Mouse (Mus musculus): ENCODE measurements around the gene Car12. TPM values are rescaled to one million over a fixed set of nuclear protein-coding genes. Genes with fewer than 3 reads are reported as not detected.

The Car12 gene
- polyA plus RNA-seq, 1 experiment: 5.8 TPM

DNA sequence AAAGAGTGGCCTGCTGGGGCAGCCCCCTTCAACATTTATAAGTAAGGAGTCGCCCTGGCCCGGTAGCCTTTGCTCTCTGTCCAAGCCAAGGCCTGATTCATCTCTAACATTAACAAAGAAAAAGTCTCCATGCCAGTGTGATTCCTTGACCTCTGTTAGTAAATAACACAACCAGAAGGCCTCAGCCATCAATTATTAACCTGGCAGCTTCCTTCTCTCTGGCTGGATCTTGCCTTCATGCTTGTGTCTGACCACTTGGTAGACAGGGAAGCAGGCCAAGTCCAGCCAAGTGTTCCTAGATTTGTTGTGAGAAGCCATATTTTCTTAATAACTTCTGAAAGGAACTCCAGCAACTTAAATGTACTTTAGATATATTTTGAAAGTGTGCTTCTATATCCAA lies 23.1 kb downstream of the Car12 start:
- Histone ChIP-seq H3K9me3 (replicated peaks; ENCODE audit: control insufficient read depth, insufficient read depth, low read length, poor library complexity, severe bottlenecking) (no peaks in the 10 kb centered on the region), H3K27ac (ENCODE audit: insufficient read depth, low read length) (no peak overlapping the region), H3K4me1 (ENCODE audit: control insufficient read depth, insufficient read depth, low read length) (no peaks in the 10 kb centered on the region), H3K4me3 (ENCODE audit: low read depth, low read length) (no peak overlapping the region), H3K36me3 (ENCODE audit: control insufficient read depth, insufficient read depth, low read length, poor library complexity, severe bottlenecking) (no peaks in the 10 kb centered on the region), H3K9ac (ENCODE audit: low read depth, poor library complexity, severe bottlenecking) (no peak overlapping the region), H3K27me3 (ENCODE audit: control insufficient read depth, insufficient read depth, low read length, poor library complexity, severe bottlenecking) (no peaks in the 10 kb centered on the region)
- TF ChIP-seq EP300 (IDR thresholded peaks at IDR 0.05; ENCODE audit: insufficient read depth, low read depth, low read length) (no peak), POLR2A (IDR thresholded peaks at IDR 0.05; ENCODE audit: insufficient read depth, low read length) (no peak), CTCF (IDR thresholded peaks at IDR 0.05; ENCODE audit: low read depth, low read length) (no peak)

- Histone ChIP-seq H3K36me3 (ENCODE audit: control insufficient read depth, insufficient read depth, low read length, poor library complexity, severe bottlenecking) (no peaks in the 10 kb centered on the region), H3K27ac (ENCODE audit: insufficient read depth, low read length) (no peak overlapping the region), H3K4me1 (ENCODE audit: control insufficient read depth, insufficient read depth, low read length) (no peaks in the 10 kb centered on the region), H3K4me3 (ENCODE audit: low read depth, low read length) (no peak overlapping the region), H3K27me3 (ENCODE audit: control insufficient read depth, insufficient read depth, low read length, poor library complexity, severe bottlenecking) (no peaks in the 10 kb centered on the region), H3K9me3 (replicated peaks; ENCODE audit: control insufficient read depth, insufficient read depth, low read length, poor library complexity, severe bottlenecking) (no peaks in the 10 kb centered on the region), H3K9ac (ENCODE audit: low read depth, poor library complexity, severe bottlenecking) (no peak overlapping the region)
- TF ChIP-seq EP300 (IDR thresholded peaks at IDR 0.05; ENCODE audit: insufficient read depth, low read depth, low read length) (no peak), CTCF (IDR thresholded peaks at IDR 0.05; ENCODE audit: low read depth, low read length) (no peak), POLR2A (IDR thresholded peaks at IDR 0.05; ENCODE audit: insufficient read depth, low read length) (no peak)
Observed at GRCm38 (mm10) chr9:66739516-66739915, 26.0 kb downstream of the Car12 start.

DNA sequence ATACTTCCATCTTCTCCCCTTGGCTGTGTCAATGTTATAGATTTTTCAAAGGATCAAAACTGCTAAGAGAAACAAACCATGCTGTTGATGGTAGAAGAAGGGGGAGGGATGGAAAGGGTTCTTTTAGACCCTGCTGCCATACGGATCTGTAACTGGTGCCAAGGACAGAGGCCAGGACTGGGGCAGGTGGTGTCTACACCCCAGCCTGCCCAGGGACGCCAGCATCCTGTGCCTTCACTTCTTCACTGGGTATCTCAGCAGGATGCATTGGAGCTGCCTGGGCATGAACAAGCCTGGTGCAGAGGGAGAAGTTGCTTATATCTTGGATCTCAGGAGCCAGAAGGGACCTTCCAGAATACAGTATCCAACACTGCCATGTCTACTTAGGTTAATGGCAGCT lies 31.0 kb downstream of the Car12 start:
- Histone ChIP-seq H3K36me3 (ENCODE audit: control insufficient read depth, insufficient read depth, low read length, poor library complexity, severe bottlenecking) (no peaks in the 10 kb centered on the region), H3K9me3 (replicated peaks; ENCODE audit: control insufficient read depth, insufficient read depth, low read length, poor library complexity, severe bottlenecking) (no peaks in the 10 kb centered on the region), H3K27ac (ENCODE audit: insufficient read depth, low read length) (no peak overlapping the region), H3K4me1 (ENCODE audit: control insufficient read depth, insufficient read depth, low read length) (no peaks in the 10 kb centered on the region), H3K4me3 (ENCODE audit: low read depth, low read length) (no peak overlapping the region), H3K27me3 (ENCODE audit: control insufficient read depth, insufficient read depth, low read length, poor library complexity, severe bottlenecking) (no peaks in the 10 kb centered on the region), H3K9ac (ENCODE audit: low read depth, poor library complexity, severe bottlenecking) (no peak overlapping the region)
- TF ChIP-seq POLR2A (IDR thresholded peaks at IDR 0.05; ENCODE audit: insufficient read depth, low read length) (no peak), EP300 (IDR thresholded peaks at IDR 0.05; ENCODE audit: insufficient read depth, low read depth, low read length) (no peak), CTCF (IDR thresholded peaks at IDR 0.05; ENCODE audit: low read depth, low read length) (no peak)

- Histone ChIP-seq H3K27me3 (ENCODE audit: control insufficient read depth, insufficient read depth, low read length, poor library complexity, severe bottlenecking) (no peaks in the 10 kb centered on the region), H3K4me3 (ENCODE audit: low read depth, low read length) (no peak overlapping the region), H3K9ac (ENCODE audit: low read depth, poor library complexity, severe bottlenecking) (no peak overlapping the region), H3K4me1 (ENCODE audit: control insufficient read depth, insufficient read depth, low read length) (no peaks in the 10 kb centered on the region), H3K27ac (ENCODE audit: insufficient read depth, low read length) (no peak overlapping the region), H3K9me3 (replicated peaks; ENCODE audit: control insufficient read depth, insufficient read depth, low read length, poor library complexity, severe bottlenecking) (no peaks in the 10 kb centered on the region), H3K36me3 (ENCODE audit: control insufficient read depth, insufficient read depth, low read length, poor library complexity, severe bottlenecking) (no peaks in the 10 kb centered on the region)
- TF ChIP-seq CTCF (IDR thresholded peaks at IDR 0.05; ENCODE audit: low read depth, low read length) (no peak), POLR2A (IDR thresholded peaks at IDR 0.05; ENCODE audit: insufficient read depth, low read length) (no peak), EP300 (IDR thresholded peaks at IDR 0.05; ENCODE audit: insufficient read depth, low read depth, low read length) (no peak)
Observed at GRCm38 (mm10) chr9:66748390-66748789, 34.9 kb downstream of the Car12 start.

GRCm38 (mm10) chr9:66752849-66753248 lies 39.4 kb downstream of the Car12 start:
- H3K27me3 ChIP-seq (ENCODE audit: control insufficient read depth, insufficient read depth, low read length, poor library complexity, severe bottlenecking): no peaks in the 10 kb centered on the region
- TF ChIP-seq POLR2A (IDR thresholded peaks at IDR 0.05; ENCODE audit: insufficient read depth, low read length) (no peak), EP300 (IDR thresholded peaks at IDR 0.05; ENCODE audit: insufficient read depth, low read depth, low read length) (no peak), CTCF (IDR thresholded peaks at IDR 0.05; ENCODE audit: low read depth, low read length) (no peak)
- H3K36me3 ChIP-seq (ENCODE audit: control insufficient read depth, insufficient read depth, low read length, poor library complexity, severe bottlenecking): no peaks in the 10 kb centered on the region
- H3K9me3 ChIP-seq (replicated peaks; ENCODE audit: control insufficient read depth, insufficient read depth, low read length, poor library complexity, severe bottlenecking): no peaks in the 10 kb centered on the region
- H3K27ac ChIP-seq (ENCODE audit: insufficient read depth, low read length): no peak overlapping the region
- no peaks in the 10 kb centered on the region for H3K4me1 ChIP-seq (ENCODE audit: control insufficient read depth, insufficient read depth, low read length)
- H3K9ac ChIP-seq (ENCODE audit: low read depth, poor library complexity, severe bottlenecking): no peak overlapping the region
- no peak overlapping the region for H3K4me3 ChIP-seq (ENCODE audit: low read depth, low read length)

- Histone ChIP-seq H3K9ac (ENCODE audit: low read depth, poor library complexity, severe bottlenecking) (no peak overlapping the region), H3K36me3 (ENCODE audit: control insufficient read depth, insufficient read depth, low read length, poor library complexity, severe bottlenecking) (no peaks in the 10 kb centered on the region)
- TF ChIP-seq EP300 (IDR thresholded peaks at IDR 0.05; ENCODE audit: insufficient read depth, low read depth, low read length) (no peak), CTCF (IDR thresholded peaks at IDR 0.05; ENCODE audit: low read depth, low read length) (no peak), POLR2A (IDR thresholded peaks at IDR 0.05; ENCODE audit: insufficient read depth, low read length) (no peak)
Observed at GRCm38 (mm10) chr9:66760991-66761390, 47.5 kb downstream of the Car12 start.

More at GRCm38 (mm10) chr9:66760991-66761390, 47.5 kb downstream of the Car12 start:
- H3K27me3 ChIP-seq (ENCODE audit: control insufficient read depth, insufficient read depth, low read length, poor library complexity, severe bottlenecking): no peaks in the 10 kb centered on the region
- no peak overlapping the region for H3K4me3 ChIP-seq (ENCODE audit: low read depth, low read length)
- no peaks in the 10 kb centered on the region for H3K4me1 ChIP-seq (ENCODE audit: control insufficient read depth, insufficient read depth, low read length)
- no peak overlapping the region for H3K27ac ChIP-seq (ENCODE audit: insufficient read depth, low read length)
- H3K9me3 ChIP-seq (replicated peaks; ENCODE audit: control insufficient read depth, insufficient read depth, low read length, poor library complexity, severe bottlenecking): no peaks in the 10 kb centered on the region
